Mouse (Mus musculus) adrenal gland, adult 8-10 months (tissue): ENCODE measurements around the gene Gm37240. TPM values are rescaled to one million over a fixed set of nuclear protein-coding genes. Genes with fewer than 3 reads are reported as not detected.

Source experiments
- DNase-seq: peaks from one replicate; pipeline ENCODE4 v3.0.0; 2022
- total RNA-seq, 4 experiments: library from RNA; stranded (reverse); gene quantifications; 2 replicates each; pipeline ENCODE4 v1.2.4; 2022

Gm37240 gene
- total RNA-seq, 4 experiments from 2014 or later: 5.4 to 9.8 (median 7.2) TPM

DNA sequence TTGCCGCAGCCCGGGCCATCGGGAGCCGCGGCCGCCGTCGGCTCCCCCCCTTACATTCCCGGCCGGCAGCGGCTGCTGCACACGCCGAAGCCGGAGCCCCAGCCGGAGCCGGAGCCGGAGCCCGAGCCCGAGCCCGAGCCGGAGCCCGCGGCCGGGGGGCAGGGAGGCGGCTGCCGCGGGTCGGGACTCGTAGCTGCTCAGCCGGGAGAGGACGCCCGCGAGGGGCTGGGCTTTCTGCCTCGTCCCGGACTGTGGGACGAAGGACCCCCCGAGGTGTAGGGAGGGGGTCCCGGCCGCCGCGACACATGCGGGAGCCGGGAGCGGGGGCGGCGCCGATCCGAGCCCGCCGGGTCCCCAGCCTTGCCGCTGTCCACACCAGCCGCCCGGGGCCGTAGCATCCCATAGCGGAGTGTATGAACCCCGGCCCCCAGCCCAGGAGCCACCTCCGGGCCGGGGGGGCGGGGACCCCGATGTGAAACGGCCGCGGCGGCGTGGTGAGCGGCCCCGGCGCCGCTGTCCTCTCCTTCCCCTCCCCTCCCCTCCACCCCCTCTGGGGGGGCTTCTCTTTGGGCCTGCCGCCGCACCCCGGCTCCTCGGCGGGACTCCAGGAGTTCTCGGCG is 1072.4 kb downstream of the Gm37240 start, which contains the start of gene Fbxw7:
Gene Fbxw7 (plus strand): TSS at position 507 of the 620 bp plus-strand sequence.
- peak; percentile 7 for DNase-seq

DNA sequence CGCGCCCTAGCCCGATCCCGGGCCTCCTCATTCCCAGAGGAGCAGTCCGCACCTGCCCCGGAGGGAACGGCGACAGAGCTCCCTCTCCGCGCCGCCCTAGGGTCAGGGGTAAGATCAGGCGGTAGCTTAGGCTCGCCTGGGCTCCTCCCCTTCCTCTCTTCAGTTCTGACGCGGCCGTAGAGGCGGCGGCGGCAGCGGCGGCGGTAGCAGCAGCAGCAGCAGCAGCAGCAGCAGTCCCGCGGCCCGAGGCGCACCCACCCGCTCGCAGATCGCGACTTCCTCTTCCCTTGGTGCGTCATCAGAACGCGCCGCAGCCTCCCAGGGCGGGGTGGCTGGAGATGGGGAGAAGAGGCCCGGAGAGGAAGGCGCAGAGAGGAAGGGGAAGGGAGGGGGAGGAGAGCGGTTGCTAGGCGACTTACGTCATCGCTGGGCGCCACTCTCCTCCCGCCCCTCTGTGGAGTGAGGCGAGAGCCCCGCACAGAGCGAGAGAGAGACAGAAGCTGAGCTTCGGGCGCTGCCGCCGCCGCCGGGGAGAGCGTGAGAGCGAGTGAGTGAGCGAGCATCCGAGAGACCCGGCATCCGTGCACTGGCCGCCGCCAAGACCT is 1073.1 kb downstream of the Gm37240 start:
- DNase-seq: peak; percentile 100

DNA sequence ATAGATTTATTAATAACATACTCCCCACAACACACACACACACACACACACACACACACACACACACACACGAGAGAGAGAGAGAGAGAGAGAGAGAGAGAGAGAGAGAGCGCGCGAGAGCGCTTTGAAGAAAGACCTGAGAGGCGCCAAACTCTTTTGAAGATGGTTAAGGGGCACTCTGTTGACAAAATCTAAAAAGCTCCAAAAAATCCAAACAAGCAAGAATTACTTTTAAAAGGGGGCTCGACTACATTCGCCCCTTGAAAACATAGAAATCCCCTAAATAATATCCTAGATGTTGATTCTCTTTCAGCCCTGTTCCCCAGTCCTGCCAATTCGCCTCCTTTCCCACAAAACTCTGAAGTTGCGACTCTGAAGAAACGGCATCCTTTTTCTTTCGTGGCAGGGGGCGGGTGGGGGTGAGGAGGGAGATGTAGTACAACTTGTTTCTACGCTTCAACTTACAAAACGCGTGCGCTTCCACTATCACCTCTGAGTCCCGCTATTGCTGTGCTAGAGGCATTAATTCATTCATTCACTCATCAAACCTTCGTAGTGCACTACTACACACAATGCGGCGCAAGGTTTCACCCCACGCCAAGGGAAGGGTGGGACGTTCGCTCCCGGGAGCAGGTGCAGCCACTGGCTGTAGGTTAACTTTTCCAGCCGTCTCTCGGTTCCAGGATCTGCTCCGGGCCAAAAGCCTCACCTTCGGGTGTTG is 1073.7 kb downstream of the Gm37240 start:
- no peak for DNase-seq

DNA sequence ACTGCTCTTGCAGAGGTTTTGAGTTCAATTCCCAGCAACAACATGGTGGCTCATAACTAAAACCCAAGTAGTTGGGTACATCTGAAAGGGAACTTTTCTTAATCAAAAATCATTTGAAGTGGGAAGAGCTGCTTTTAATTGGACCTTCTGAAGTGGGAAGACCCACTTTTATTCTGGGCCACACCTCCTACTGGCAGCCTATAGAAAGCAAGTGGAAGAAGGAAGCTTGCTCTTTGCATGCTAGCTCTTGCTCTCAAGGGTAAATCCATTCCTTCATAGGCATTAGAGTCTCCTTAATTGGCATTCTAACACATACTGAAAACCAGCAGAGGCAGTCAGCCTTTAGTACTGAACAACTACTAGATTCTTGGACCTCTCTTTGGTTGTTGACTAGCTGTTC is 1076.5 kb downstream of the Gm37240 start:
- DNase-seq: no peak

DNA sequence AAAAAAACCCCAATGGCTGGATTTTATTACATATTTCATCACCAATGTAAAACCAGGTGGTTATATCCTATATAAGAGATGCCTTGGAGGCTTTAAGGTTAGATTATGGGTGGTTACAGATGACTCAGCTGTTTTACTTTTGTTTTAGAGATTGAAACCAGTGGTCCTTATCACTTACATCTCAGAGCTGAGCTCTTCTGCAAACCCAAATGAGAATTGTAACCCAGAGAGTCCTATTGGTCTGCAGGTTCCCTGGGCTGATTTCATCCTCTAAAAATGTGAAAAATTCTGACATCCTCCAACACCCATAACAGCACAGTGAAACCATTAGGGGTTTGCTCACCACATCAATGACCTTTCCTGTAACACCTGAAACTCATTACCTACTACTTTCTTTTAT is 1078.4 kb downstream of the Gm37240 start:
- DNase-seq: no peak

DNA sequence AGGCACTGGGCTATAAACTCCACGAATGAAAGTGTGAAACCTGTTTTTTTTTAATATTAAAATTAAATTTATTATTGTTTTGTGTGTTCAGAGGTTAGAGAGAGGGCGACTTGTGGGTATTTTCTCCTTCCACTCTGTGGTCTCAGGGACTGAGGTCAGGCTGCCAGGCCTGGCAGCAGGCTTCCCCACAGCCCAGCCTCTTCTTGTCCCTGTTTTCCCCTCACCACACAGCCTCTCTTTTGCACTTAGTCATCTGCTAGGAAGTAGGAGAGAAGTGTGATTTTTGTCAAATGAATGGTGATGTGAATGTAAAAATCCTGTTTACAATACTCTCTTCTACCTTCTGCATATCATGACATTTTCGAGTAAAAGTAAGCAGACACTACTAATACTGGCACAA is 1079.5 kb downstream of the Gm37240 start:
- no peak for DNase-seq

DNA sequence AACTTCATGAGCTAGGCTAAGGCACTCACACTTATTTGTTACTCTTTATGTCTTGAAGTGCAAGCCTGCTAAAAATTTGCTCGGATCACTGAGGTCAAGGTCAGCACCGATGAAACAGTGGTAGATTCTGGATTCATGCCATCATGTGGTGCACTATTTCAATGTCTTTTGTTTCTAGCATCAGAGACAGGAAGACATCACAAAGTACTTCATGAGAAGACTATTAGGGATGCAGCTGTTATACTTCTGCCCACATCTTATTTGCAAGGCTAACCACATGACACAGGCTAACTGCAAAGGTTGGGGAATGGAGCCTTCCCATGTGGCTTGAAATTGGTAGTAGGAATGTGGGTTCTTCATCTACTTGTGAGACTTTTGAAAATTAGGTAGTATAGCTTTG is 1081.1 kb downstream of the Gm37240 start:
- no peak for DNase-seq

DNA sequence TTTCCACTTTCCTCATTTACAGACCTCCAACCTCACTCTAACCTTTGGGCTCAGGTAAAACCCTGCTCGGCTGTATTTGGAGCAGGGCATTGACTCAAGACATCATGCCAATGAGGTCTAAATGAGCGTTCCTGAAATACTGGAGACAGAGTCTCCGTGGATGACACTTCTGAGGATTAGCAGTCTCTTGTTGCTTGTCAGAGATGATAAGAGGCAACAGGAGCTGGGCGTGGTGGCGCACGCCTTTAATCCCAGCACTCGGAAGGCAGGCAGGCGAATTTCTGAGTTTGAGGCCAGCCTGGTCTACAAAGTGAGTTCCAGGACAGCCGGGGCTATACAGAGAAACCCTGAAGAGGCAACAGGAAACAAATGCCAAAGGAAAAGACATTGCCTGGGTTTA is 1083.3 kb downstream of the Gm37240 start:
- no peak for DNase-seq

DNA sequence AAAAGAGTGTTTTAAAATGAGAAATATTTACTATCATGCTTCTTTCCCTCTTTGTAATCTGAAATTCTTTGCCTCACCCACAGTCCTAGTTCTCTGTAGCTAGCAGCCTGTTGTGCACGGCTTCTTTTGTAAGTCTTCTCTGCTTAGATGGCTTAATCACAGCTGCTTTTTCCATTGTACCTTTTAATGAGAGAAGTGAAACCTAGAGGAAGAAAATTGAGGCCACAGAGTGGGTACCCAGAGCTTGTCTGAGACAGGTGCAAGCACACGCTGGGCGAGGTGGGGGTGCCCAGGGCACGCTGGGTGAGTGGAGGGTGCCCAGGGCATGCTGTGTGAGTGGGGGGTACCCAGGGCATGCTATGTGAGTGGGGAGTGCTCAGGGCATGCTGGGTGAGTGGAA is 1099.4 kb downstream of the Gm37240 start:
- no peak for DNase-seq

DNA sequence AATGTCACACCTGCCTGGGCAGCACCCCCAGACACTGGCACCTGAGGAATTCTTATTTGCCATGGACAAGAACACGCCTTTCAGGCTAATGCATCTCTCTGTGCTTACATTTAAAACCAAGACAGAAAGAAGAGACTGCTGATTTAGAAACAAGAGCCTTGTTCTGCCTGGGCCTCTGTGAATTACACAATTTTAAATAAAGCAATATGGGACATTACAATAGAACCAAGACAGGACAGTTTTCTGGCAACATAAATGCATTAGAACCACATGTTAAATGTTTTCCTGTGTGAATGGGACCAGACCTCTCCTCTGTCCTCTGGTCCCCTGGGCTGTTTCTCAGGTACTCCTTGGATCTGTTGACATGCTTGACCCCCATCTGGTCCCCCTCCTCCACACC is 1111.2 kb downstream of the Gm37240 start:
- no peak for DNase-seq

DNA sequence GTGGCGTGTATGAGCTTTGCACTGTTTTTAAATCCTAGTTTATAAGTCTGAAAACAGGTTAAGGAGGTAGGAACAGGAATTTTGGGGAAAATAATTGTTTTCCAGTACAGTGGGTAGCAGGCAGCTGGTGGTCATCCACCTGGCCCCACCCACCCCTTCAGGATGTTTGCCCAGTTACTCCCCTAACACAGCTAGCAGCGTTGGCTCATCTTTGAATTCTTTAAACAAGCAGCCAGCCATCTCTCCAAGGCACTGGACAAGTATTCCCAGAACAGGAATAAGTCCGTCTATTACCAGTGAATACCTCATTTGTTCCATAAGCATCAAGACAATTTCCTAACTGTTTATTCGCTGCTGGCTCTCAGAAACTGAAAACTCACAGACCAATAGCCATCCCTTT is 1111.7 kb downstream of the Gm37240 start:
- no peak for DNase-seq

DNA sequence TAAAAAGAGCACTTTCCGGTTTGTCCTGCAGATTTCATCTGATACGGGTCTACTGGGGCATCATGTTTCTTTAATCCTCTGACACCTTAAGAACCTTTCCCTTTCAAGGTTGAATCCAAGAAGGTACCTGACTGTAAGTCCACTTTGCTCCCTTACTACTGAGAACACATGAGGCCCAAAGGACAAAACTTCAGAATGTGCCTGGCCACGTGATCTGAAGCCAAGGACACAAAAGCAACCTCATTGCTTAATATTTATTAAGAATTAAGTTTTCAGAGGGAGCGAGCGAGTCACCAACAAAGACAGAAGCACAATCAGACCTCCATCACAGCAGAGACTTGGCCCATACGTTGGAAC is 1112.3 kb downstream of the Gm37240 start:
- DNase-seq: no peak

DNA sequence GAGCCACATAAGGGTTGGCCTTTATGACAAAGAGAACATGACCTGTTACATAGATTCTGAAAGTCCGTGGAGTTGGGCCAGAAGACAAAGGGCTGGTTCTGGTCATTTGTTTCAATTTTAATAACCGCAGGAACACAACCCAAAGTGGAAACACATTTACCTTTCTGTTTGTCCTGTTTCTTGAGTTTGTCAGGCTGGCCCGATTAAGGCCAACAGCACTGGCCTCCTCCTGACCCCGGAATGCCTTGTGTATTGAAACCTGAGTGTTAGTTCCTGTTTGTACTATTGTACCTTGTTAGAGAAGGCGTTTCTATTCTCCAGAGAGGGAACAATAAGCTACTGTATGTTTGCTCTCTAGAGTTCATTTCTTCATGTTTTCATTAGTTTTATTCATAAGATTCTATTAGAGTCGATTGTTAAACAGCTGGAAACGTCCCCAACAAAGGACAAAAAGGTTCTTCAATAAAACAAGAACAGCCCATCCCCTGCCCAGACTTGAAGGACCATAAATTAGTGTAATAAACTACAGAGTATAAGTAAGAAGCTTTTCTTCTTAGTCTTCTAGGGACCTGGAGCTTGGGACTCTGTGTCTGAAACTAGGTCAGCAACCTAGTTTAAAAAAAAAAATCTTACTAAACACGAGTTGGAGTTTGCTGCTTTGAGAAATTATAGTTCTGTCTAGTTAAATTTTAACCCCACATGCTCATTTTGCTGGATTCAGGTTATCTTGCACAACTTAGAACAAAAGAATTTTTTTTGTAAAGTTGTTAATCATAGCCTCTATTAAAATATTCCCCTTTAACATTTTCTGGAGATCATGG is 1112.9 kb downstream of the Gm37240 start:
- DNase-seq: no peak

DNA sequence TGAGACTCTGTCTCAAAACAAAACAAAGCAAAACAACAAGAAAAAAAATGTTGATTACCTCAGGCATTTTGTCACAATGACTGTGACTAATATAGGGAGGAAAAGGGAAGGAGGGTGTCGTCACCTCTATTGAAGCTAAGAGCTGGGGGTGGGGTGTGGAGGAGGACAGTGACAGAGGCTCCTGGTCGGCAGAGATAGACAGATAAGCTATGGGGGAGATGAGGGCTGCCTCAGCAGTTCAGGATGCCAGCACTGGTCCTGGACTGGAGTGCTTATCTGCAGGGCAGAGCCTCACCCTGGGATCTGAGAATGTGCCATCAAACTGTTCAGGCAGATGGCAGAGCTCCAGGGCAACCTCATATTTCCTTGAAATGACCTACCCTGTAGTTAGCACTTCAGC is 1115.3 kb downstream of the Gm37240 start:
- DNase-seq: no peak

DNA sequence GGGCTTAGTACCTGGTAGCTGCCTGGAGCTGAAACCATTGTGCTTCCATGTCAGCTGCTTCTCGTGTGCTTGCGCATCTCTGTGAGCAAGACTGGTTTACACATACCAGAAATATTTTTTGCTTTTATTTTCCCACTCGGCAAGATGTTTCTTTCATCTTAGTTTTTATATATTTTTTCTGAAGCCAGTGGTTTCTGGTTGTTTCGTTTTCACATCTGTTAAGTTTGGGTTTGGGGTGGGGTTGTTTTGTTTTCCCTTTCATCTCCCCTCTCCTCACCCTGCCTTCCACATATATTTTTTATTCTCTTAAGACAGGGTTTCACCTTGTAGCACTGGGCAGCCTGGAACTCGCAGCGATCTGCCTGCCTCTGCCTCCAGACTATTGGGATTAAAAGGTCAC is 1116.8 kb downstream of the Gm37240 start:
- DNase-seq: no peak

DNA sequence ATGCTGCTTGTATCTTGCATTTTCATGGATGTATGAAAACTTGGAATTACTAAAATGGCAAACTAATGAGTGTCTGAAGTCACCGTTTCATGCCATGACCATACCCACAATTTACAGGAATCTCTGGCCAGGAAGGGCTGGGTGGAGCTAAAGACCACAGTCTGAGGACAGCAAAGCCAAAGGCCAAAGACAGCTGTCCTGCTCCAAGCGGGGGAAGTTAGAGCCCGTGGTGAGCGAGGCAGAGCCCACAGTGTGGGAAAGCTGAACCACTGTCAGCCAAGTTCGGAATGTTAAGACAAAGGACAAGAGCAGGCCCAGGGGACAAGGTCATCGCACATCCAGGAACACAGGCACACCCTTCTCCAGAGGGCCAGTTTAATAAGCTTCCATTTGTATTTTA is 1117.9 kb downstream of the Gm37240 start:
- no peak for DNase-seq

DNA sequence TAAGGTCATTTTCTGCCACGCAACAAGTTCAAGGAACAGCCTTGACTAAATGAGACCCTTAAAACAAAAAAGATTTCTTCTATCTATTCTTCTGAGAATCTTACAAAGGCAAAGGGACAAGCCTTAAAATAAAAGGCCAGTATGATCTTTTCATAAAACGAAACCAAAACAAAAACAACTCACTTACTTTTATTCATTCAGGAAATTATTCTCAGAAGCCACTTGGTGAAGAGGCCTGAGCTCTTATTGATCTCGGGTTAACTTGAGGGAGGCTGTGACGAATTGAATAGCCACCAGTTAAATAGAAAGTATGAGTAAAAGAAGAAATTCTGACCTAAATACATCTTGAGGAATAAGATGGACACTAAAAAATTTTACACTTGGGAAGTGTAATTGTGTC is 1118.4 kb downstream of the Gm37240 start:
- DNase-seq: no peak

DNA sequence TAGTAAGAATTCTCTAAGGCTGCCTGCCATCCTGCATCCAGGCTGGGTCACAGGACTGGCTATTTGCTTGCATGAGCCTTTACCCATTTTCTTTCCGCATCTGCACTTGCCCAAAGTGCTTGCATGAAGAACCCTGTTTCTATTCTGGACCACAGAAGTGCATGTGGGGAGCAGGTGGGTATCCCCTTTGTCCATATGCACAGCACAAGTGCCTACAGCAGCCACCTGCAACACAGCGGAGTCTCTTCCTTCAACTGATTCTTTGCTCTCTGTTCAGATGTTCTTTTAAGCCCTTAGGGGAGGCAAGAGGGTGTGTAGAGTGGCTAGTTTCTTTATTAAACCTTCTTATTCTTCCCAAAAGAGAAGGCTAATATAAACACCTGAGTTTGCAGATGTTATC is 1133.5 kb downstream of the Gm37240 start:
- no peak for DNase-seq

DNA sequence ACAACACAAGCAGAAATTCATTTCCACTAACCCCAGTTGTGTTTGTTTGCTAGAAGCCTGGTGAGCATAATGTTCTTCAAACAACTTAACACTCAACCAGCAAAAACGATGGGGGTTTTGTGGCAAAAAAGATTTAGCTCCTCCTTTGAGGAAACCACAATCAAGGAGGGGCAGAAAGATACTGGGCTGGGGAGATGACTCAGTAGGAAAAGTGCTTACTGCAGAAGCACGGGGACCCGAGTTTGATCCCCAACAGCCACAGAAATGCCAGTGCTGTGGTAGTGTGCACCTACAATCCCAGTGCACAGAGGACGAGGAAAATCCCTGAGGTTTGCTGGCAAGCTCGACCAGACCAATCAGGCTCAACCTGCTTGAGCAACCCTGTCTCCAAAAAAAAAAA is 1138.1 kb downstream of the Gm37240 start:
- no peak for DNase-seq

DNA sequence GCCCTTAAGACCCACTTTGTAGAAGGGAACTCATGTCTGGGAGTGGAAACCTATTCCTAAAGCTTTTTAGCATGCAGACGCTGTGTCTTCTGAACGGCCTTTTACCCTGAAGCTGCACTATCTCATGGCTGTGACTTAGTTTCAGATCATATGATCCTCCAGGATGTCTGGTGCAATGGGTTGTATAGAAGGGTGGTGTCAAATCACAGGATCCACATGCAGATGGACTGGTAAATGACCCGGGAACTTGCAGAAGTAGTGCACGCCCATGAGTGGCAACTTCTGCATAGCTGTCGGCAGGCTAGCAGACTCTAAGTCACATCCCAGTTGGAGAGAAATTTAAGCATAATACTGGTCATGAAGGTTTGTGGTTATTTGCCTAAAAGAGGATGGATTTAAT is 1139.2 kb downstream of the Gm37240 start:
- no peak for DNase-seq

DNA sequence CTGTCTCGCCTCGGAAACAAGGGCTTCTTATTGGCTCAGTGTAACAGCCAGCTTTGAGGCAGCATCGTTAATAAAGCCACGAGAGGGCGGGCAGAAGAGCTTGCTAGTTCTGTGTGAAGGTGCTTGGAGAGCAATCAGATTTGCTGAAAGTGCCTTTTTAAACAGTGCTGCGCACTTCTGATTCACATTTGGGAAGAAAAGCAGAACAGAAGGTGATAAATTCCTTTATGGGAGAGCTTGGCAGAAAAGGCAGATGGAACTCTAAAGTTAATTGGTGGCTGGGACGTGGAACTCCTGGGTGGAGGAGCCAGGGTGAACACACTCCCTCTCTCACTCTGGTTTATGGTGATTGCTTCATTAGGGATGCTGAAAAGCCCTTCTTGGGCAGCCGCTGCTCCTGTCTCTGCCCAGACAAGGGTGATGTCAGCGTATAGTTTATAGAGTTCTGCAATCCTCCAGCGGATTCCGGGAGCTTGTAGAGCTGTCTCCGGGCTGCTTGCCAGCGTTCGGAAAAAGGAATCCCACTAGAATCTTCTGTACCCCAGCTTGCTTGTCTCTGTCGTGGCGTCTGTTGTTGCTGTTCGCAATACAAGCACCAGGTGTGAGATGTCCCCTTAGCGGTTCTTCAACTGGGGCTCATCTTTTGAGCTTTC is 1141.7 kb downstream of the Gm37240 start:
- no peak for DNase-seq

DNA sequence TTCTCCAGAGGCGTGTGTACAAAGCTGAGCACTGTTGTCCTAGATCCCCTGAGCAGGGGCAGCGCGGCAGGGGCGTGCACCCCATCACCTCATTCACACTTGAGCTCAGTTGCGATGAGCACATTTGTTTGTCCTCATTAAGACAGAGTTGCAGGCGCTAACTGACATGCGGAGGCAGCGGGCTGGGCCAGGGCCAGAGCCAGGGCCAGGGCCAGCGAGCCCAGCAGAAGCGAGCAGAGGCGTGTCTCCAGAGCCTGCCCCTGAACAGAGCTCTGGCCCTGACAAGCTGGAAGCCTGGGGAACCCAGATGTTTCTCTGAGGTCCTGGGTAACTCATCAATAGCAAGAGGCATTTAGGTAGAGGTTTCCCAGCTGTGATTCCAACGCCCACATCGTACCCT is 1142.6 kb downstream of the Gm37240 start:
- no peak for DNase-seq
